Mouse (Mus musculus) right cerebral cortex, postnatal 36 days (tissue): ENCODE measurements around the gene Tcerg1l.

Source experiments
- DNase-seq, 2 experiments: peaks; one replicate each; pipeline ENCODE4 v3.0.0; 2022; ENCODE audit warnings: low spot score in 2 of 2, mixed read lengths in 1 of 2

Tcerg1l gene

DNA sequence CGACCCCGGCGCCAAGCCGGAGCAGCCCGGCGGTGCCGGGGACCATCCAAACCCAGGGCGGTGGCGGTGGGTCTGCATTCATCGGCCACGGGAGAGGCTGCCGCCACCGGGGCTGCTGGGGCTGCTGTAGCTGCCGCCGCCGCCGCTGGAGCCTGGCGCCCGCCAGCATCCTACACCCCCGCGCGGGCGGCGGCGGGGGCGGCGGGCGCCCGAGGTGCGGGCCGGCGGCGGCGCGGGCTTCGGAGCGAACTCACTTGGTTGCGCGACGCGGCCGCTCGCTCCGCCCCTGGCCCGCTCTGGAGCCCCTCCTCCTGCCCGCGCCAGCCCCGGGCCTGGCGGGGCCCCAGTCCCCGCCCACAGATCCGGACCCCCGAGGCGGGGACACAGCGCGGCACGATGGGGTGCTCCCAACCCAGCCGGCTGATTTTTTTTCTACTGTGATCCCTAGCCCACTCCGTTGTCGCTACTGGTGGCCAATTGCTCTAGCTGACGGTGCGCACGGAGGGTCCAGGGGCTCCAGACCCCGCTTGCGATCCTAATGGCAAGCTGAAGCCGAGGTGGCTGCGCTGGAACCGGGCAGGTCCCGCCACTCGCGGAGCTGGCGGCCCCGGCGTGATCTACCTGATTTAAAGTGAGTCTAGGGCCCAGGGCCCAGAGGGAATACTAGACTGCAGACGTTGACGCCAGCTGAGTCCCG lies at the start of gene Tcerg1l:
TSS of gene Tcerg1l (minus strand) at position 246 of the 697 bp plus-strand sequence.
- DNase-seq: no peak

DNA sequence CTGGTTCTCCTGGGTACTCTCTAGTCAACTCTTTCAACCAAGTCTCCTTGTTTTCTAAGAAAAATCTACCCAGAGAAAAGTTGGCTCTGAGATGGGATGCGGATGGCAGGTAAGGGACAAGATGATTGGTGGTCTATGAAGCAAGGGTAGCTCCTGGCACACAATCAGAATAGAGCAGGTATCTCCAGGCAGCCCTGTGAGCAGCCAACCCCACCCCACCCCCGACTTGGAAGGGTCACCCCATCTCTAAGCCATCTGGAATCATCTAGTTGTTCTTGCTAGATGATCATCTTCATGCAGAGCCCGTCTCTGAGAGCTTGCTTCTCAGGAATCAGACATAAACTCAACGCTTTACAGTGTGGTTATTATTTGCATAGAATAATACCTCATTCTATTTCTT lies 44.6 kb upstream of the Tcerg1l start:
- no peak for DNase-seq

DNA sequence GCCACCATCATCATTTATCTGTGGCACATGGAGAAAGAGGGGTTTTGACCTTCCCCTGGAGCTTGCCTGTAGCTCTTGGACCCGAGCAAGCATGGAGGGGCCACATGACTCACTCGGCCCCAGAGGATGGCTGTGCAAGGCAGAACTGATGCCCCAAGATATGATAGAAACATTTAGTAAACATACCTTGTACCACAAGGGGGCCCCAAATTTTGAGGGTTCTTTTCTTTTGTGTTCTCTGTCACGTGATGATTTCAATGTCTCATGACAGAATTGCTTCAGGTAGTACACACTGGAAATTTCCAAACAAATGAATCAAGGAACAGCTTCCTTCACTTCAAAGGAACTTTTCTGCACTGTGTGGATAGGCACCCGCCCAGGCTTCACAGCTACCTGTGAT lies 35.0 kb upstream of the Tcerg1l start:
- DNase-seq: no peak

DNA sequence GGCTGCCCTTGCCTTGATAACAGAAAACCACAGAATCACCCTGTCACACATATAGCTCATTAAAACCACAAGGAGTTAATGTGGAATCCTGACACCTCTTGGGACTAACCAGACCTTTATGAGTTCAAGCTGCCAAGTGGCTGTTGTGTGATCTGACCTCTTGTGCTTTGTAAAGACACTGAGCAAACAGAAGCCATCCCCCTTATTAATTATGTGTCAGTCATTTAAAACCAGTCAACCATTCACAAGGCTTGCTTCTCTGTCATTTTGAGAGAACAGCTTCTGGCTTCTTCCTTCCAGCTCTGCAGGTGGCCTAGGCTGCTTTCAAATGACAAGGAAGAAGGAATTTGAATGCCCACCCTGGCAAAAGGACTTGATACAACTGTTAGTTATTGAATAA lies 33.9 kb upstream of the Tcerg1l start:
- no peak for DNase-seq

DNA sequence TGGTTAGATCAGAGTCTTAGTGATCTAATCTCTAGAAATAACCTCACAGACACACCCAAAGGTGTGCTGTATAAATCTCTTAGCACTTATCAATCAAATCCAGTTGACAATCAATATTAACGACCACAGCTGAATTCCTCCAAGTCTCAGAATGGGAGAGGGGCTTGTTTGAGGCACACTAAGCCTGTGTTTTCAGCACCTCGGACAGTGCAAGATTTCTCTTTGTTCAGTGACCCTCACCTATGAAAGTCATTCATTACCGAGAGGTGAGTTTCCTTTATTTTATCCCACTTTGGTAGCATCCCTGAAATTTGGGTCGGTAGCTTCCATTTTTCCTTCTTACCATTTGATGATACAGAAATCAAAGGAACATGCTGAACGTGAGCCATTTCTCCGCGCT lies 32.4 kb upstream of the Tcerg1l start:
- DNase-seq: no peak

DNA sequence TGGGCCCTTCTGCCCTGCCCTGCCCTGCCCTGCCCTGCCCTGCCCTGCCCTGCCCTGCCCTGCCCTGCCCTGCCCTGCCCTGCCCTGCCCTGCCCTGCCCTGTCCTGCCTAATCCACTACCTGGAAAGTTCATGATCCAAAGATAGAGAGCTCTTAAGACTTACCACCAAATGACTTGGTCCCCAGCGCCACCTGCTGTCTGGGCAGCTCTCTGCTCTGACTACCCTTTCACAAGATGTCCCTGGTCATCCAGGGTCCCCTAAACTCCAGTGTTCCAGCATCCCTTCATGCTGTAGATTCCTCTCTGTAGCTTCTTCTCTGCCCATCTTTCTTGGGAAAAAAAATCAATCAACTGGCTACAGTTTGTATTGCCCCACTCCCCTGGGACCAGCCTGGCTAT lies 31.3 kb upstream of the Tcerg1l start:
- DNase-seq: peak; percentile 34 to 48

DNA sequence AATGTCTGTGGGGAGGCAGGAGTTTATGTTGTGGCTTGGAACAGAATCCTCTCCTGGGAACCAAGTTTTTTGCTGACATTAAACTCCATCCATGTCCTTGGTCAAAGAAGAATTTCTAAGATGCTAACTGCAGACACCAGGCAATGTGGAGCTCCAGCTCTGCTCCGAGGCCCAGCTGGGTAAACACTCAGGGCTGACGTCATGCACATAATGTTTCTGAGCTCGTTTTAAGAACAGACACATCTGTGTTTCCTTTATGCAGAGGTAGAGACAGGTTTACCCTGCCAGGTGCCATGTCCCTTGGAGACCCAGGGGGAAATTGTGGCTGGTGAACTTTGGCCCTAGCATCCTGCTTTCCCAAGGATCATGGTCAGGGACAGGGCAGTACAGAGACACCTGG lies 29.9 kb upstream of the Tcerg1l start:
- DNase-seq: no peak

DNA sequence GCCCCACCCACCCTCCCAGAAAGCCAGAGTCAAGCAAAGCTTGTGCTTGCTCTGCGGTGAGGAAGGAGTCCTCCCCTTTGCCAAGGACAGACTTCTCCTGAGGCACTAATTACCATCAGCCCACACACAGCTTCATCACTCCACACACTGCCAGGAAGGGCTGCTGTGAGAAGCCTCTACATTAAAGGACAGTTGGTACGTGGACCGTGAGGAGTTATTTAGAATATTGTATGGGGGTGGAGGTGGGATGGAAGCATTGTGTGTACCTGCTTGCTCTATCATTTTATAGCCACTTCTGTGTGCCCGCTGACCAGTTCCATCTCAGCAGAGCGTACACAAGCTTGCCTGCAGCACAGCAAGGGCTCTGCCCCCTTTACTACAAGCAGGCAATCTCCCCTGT lies 16.0 kb upstream of the Tcerg1l start:
- DNase-seq: peak; percentile 25 to 70

DNA sequence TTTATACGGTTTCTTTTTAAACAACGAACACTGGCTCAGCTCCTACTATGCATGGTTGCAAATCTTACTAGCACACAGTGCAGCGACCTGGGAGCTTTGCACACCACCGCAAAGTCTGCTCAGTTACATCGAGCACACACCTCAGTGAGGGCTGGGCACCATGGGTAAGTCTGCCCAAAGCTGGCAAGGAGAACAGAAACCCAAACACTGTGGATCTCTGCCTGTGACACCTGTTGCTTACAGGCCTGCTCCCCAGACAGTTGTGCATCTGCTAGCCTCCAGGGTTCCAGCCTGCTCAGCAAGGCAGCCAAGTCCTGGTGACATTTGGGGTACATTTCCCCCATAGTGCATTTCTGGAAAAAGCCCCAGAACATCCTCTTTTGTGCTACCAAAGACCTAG lies 4.1 kb upstream of the Tcerg1l start:
- no peak for DNase-seq

DNA sequence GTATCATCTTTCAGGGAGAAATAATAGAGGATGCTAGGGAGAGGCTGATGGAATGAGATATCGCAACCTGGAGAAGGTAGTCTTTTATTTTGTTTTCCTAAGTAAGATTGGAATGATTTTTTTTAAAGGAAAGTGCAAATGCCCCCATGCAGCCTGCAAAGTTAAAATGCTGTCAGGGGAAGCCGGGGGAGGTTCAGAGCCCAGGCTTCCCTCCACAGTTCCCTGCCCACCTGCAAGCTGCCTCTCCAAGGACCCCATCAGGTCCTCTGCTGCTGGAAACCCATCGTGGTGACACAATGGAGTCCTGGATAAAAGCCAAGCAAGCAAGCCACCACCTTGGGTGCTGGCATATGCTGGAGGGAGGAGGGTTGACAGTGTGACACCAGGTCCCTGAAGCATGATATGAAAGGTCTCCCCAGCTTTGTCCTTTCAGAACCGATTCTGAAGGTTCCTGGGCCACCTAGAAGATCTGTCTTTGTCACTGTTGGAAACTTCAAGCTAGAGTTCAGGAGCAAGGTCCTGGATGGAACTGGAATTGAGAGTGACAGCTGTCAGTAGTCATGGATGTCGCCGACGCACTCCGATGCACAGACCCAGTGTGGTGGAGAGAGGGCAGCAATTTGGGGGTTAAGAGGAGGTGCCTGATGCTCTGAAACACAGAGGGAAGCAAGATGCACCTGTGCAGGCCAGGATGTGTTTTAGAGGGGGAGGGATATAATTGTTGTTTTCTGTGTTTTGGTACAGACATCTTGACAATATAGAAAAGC lies 3.2 kb upstream of the Tcerg1l start:
- DNase-seq: no peak

DNA sequence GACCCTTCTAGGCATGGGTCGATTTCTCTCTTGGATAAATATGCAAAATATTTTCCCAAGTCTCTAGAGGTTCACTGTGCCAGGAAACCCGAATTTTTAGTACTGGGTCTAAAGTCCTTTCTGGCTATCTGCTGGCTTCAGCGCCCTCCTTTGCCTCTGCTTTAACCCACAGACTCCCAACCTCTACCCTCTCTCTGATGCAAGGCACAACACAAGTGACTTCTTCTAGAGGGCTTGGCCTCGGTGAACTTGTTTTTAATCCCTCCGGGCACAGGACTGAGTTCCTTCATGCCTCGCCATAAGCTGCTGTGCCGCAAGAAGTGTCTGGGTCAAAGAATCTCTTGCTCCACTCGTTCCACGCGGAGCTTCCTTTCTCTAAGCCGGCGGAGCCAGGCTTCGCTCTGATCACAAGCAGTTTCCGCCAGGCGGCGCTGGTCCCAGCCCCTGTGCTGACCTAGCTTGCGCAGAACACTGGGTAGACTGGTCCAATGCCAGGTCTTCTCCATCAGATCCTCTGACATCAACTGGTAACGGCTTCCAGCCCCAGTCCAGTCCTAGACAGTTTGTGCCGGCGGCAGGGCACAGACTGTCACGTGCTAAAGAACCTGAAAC lies 758 bp upstream of the Tcerg1l start:
- peak; percentile 36 to 49 for DNase-seq

DNA sequence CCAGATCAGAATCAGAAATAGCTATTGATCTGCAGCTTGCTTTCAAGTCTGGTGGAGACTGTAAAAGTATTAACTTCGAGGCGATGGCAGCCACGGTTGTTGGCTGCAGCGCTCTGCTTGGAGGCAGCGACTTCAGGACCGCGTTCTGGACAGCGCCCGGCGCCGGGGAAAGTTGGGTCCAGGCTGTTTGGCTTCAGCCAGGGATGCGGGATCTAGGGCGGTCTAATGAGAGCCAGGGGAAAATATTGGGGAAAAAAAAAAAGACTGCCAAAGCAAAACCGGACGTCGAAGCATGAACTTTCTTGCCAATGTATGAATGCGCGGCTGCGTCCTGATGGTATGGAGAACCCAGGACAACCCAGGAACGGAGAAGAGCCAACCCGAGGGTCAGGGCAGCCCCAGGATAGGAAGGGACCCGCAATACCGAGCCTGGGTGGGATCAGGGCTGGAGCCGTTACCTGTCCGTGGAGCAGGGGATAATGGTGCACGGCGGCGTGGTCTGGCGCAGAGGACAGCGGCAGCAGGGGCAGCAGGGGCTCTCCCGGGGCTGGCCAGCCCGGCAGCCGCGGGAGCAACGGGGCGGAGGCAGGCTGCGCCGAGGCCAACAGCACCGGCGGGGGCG lies 556 bp downstream of the Tcerg1l start:
- DNase-seq: no peak

DNA sequence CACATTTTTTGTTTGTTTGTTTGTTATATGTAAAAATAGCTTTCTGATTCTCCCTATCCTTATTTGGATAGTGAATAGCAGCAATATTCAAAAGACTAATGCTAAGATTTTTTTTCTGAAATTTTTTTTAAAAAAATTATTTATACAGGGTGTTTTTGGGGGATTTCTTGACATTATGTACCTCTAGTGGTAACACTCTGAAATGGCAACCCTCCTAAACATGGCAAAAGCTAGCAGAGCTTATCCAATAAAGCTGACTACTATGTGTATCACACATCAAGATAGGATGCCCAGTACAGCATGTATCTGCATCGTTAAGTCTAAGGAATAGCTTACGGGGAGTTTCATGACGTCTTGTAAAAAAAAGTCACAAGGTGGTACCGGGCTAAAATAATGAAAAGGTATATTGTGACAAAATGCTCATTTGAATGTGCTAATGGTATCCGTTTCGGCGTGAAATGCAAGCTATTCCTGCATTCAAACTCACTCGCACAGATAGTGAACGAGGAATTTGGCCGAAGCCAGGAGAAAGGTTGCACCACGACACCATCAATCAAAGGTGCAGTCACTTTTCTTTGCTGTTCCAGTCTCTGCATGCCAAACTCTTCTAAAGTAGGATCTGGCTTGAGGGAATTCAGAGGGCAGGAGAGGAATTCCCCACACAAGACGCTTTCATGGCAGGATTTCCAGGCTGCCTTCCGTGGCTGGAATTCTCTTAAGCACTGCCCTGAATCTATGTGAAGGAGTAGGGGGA lies 1.2 kb downstream of the Tcerg1l start:
- DNase-seq: no peak

DNA sequence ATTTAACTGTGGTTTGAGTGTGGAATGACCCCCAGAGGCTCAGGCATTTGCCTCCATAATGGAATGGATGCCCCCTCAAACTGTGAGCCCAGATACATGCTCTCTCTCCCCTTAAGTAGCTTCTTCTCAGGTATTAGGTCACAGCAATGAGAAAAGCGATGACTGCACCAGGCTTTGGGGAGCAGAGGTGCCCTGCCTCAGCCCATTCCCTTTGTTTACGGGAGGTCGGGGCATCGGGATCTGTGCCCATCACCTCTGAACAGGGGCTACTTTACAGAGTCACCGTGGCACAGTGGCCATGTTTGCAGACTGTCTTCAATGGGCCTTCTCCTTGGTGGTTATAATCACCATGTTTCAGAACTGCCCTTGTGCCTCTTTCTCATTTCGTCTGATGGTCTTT lies 7.6 kb downstream of the Tcerg1l start:
- no peak for DNase-seq

DNA sequence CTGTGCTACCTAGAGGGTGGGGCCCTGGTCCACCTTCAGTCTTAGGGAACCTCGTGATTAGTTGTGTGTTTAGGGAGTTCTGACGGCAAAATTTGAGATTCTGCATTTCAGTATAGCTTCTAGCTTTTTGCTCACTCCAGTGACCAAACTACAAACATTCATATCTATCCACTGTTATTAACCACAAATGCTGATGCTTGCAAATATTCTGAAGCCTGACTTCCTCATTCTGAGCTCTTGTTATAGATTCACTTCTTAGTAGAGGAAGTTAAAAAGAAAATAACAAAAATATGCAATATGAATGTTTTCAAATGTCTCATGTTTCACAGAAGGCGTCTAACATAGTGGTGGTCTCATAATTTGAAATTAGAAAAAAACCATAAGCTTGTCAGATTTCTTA lies 8.5 kb downstream of the Tcerg1l start:
- DNase-seq: no peak

DNA sequence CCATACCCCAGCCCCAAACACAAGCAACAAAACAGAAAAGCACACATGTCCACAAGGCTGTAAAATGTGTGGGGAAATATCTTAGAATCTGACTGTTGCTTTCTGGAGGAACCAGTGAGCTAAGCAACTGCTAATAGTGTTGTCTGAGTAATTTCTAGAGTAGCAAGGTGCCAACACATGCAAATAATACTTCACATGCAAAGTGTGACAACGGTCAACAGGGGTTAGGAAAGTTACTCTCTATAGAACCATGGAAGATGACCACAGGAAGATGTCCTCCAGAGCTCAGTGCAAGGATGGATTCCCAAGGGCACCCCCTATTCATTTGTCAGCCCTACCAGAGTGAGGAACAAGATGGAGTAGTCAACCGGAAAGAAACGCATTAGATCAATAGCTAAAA lies 18.3 kb downstream of the Tcerg1l start:
- DNase-seq: no peak

DNA sequence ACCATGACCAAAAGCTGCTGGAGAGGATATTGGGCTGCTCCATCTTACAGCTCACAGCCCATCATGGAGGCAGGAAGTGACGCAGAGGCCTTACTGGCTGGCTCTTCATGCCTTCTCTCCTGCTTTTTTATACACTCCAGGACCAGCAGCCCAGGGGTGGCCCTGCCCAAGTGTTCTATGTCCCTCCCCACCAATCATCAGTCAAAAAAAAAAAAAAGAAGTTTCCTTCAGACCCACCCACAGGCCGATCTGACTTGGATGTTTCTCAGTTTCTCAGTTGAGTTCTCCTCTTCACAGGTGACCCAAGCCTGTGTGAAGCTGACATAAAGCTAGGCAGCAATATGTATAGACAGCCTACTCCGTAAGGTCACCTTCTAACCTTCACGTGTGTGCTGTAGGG lies 19.0 kb downstream of the Tcerg1l start:
- no peak for DNase-seq

DNA sequence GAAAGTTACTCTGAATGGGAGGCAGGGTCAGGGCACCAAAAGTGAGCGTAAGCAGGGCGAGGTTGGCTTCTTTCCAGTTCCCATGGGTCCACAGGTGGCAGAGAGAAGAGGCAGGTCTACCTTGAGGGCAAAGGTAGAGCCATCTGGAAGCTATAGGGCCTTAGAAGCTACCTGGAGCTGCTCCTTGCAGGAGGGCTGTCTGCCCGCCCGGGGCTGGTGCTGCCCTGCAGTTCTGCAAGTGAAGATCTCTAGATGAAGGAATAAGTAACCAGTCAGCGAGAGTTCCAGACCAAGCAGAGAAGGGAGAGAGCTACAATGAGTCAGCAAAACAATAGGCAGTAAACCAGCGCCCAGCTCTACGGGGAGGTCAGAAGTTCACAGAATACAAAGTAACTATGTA lies 22.0 kb downstream of the Tcerg1l start:
- no peak for DNase-seq

DNA sequence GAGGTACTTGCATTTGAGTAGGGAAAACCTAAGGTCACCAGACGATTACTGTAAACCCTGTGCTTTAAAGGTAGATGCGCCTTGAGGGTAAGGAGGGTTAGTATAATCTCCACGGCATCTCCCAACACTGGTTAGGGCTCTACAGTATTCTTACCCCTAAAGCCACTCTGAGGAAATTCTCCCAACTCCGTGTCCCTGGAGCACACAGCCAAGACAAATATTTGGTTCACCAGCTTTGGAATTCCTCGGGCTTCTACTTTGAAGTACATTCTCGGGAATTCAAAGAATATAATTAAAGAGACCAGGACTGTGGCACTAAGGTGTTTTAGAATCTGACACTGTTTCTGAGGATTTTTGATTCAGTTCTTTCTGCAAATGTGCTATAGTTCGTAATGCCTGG lies 23.2 kb downstream of the Tcerg1l start:
- DNase-seq: no peak

DNA sequence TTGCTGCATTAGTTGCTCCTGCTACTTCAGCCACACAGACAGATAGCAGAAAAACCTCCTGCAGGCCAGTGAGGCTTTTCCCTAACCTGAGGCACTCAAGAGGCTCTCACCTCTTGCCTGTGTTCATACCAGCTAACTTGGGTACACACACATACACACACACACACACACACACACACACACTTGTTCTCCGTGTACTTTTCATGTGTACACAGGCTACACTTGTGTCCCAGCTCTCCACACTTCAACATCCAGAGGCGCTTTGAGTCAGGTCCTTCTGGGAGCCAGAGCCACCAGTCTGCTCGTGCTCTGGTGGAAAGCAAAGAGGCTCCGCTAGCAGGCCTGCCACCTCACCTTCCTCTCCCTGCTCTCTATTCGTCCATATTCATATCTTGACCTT lies 24.0 kb downstream of the Tcerg1l start:
- no peak for DNase-seq

DNA sequence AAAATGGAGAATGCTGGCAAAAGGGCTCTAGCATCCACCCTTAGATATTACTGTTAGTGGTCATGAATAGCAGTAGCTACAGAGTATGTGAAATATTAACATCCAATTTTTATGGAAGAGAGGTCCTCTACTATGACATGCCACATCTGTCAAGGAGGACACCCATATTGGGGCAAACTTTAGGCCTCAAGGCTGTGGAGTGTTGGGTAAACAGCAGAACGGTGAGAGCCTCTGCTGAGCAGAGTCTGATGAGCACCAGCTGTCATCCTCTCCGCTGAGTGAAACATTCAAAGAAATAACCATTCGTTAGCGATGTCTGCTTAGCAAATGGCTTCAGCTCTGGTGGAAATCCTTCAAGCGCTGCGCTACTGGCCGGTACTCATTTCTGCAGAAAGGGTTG lies 30.0 kb downstream of the Tcerg1l start:
- DNase-seq: no peak

DNA sequence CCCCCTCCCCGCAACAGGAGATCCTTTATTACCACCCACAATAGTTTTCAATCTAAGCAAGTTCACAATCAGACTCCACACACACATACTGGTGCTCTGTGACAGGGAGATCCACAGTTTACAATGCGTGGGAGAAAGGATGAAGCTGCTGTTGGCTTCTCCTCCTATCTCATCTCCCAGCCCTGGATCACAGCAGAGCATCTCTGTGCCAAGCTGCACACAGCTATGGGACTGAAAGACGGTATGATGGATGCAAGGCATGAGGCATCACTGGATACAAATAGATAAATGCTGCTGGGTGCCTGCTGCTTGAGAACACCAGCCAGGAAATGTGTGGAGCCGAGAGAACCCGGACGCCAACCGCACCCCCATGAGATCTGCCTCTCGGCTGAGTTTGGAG lies 32.0 kb downstream of the Tcerg1l start:
- DNase-seq: no peak
